Mouse (Mus musculus) ES-Bruce4 (cell line): ENCODE data around the gene Ubl3. TPM values are rescaled to one million over a fixed set of nuclear protein-coding genes. Genes with fewer than 3 reads are reported as not detected.

Experiments
- H3K27ac ChIP-seq: 2 replicates; pipeline ENCODE4 v1.5.1; 2012; ENCODE audit warnings: low read length, inconsistent platforms; ENCODE audit not compliant: insufficient read depth
- H3K27me3 ChIP-seq: 2 replicates; pipeline ENCODE4 v1.6.1; 2012; ENCODE audit warnings: mild to moderate bottlenecking, low read length, inconsistent platforms; ENCODE audit not compliant: control insufficient read depth, poor library complexity, insufficient read depth, severe bottlenecking
- H3K36me3 ChIP-seq: 2 replicates; pipeline ENCODE4 v1.6.1; 2012; ENCODE audit warnings: inconsistent platforms, mild to moderate bottlenecking, low read length, moderate library complexity; ENCODE audit not compliant: control insufficient read depth, poor library complexity, insufficient read depth, severe bottlenecking
- H3K4me1 ChIP-seq: one replicate; pipeline ENCODE4 v1.8.1; 2011; ENCODE audit warnings: low read length; ENCODE audit not compliant: control insufficient read depth, insufficient read depth
- H3K4me3 ChIP-seq: 2 replicates; pipeline ENCODE4 v1.5.1; 2011; ENCODE audit warnings: low read depth, mild to moderate bottlenecking, low read length
- H3K9ac ChIP-seq: 2 replicates; pipeline ENCODE4 v1.6.1; 2012; ENCODE audit warnings: low read depth, mild to moderate bottlenecking, inconsistent platforms; ENCODE audit not compliant: poor library complexity, severe bottlenecking
- H3K9me3 ChIP-seq: replicated peaks from 2 replicates; pipeline ENCODE4 v1.6.1; 2012; ENCODE audit warnings: mild to moderate bottlenecking, low read length, inconsistent platforms; ENCODE audit not compliant: control insufficient read depth, poor library complexity, insufficient read depth, severe bottlenecking
- CTCF ChIP-seq: IDR thresholded peaks from one replicate; pipeline ENCODE4 v1.8.1; 2011; ENCODE audit warnings: low read depth, low read length
- EP300 ChIP-seq: IDR thresholded peaks from 2 replicates; pipeline ENCODE4 v1.6.1; 2011; ENCODE audit warnings: low read depth, low read length; ENCODE audit not compliant: insufficient read depth
- POLR2A ChIP-seq: IDR thresholded peaks from one replicate; pipeline ENCODE4 v1.8.1; 2011; ENCODE audit warnings: low read length; ENCODE audit not compliant: insufficient read depth
- polyA plus RNA-seq: library from polyadenylated mRNA; stranded (reverse); fragments of >200 nt; gene quantifications from 2 replicates; pipeline ENCODE4 v1.2.4, GENCODE M21; 2011; ENCODE audit warnings: low read depth; ENCODE audit not compliant: missing spikeins, insufficient read depth, insufficient read length

Ubl3 gene
- polyA plus RNA-seq, 1 experiment = 55.8 TPM

DNA sequence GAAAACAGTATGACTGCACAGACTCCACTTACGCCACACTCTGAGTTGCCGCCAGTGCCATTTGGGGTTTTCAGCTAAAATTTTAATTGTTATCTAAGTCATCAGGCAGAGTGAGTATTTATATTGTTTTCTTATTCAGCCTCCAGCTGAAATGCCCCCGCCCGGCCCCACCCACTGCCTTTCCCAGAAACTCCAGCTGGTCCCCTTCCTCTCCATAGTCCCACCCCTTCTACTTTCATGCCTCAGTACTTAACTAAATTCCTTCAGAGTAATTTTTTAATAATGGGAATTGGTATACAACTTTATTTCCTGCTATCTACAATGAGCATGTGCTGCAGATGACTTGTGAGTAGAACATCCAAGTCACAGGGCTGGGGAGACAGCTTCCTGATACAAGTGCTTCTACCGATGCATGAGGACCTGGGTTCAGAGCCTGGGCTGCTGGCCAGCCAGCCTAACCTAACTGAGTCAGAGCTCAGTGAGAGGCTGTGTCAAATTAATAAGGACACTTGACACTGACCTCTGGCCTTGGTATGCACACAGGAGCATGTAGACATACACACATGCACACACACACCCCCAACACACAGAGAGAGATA, 40.4 kb downstream of the Ubl3 start:
- peaks cover 18% of the 10 kb centered on the region for H3K4me1 ChIP-seq
- H3K27ac ChIP-seq = peak overlapping the region; percentile 65
- TF ChIP-seq POLR2A (no peak), EP300 (no peak), CTCF (no peak)
- H3K4me3 ChIP-seq = no peak overlapping the region
- no peak overlapping the region for H3K9ac ChIP-seq
- H3K9me3 ChIP-seq = no peaks in the 10 kb centered on the region
- peaks cover 4% of the 10 kb centered on the region; the same call in 1 of the 2 replicates for H3K36me3 ChIP-seq
- H3K27me3 ChIP-seq = no peaks in the 10 kb centered on the region

- no peaks in the 10 kb centered on the region for H3K27me3 ChIP-seq
- peaks cover 20% of the 10 kb centered on the region for H3K4me1 ChIP-seq
- H3K36me3 ChIP-seq = peaks cover 15% of the 10 kb centered on the region
- H3K9me3 ChIP-seq = no peaks in the 10 kb centered on the region
- no peak overlapping the region for H3K4me3 ChIP-seq
- H3K9ac ChIP-seq = no peak overlapping the region
- no peak overlapping the region for H3K27ac ChIP-seq
- TF ChIP-seq CTCF = no peak
- TF ChIP-seq EP300 = no peak
- TF ChIP-seq POLR2A = no peak
These were observed 42.3 kb downstream of the Ubl3 start for GRCm38 (mm10) chr5:148510265-148510664.

DNA sequence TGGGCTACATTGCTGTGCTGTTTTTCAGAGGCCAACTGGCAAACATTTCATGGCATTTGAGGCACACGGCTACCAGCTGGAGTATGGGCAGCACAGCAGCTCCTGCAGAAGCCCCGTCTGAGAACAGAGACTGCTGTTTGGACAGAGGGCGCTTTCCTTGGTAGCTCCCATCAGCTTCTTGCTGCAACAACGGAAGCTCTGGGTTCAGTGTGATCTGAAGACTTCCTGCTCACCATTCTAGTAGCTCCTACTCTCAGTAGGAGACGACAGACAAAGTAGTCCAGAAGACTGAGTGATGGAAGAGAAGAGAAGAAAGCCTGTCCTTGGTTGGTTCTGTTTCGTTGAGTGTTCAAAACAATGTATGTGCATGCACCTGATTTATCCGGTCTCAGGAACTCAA, 42.9 kb downstream of the Ubl3 start:
- Histone ChIP-seq H3K27me3 (no peaks in the 10 kb centered on the region), H3K4me3 (no peak overlapping the region), H3K9me3 (no peaks in the 10 kb centered on the region), H3K4me1 (peaks cover 18% of the 10 kb centered on the region), H3K36me3 (peaks cover 17% of the 10 kb centered on the region), H3K9ac (no peak overlapping the region), H3K27ac (peak overlapping the region; percentile 48)
- TF ChIP-seq POLR2A = no peak
- no peak for TF ChIP-seq CTCF
- TF ChIP-seq EP300 = no peak

DNA sequence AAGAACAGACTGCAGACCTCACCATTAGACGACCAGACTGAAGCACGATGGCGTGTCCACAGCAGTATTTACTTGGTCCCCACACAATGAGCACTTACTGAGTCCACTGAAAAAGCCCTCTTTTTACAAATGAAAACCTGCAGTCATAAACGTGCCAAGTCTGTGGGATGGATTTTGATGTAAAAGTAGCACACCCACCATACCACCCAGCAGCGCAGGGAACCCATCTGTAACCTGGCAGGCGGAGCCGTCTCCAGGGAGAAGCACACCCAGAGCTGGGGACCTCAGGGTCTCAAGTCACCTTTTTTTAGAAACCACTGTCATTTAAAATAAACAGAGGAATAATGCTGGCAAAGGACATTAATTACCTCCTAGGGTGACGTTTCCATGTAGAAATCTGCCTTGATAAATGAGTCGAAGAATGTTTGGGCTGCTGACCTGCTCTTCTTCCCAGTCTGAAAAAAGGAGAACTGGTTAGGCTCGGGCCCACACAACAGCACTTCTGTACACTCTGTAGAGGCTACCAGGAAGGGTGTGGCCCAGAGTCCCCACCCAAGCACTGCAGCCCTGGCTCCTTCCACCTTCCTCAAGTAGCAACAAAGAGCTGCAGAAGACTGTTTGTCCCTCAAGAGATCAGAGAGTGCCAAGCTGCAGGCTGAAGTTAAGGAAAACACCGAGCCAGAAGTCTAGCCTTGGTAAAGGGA, 43.5 kb downstream of the Ubl3 start:
- Histone ChIP-seq H3K4me3 (no peak overlapping the region), H3K36me3 (peaks cover 17% of the 10 kb centered on the region), H3K27me3 (no peaks in the 10 kb centered on the region), H3K27ac (peak overlapping the region; percentile 78), H3K9ac (no peak overlapping the region), H3K4me1 (peaks cover 18% of the 10 kb centered on the region), H3K9me3 (no peaks in the 10 kb centered on the region)
- 0 out of 2 replicates have a peak, but pooled peaks have one; percentile 14 for TF ChIP-seq EP300
- no peak for TF ChIP-seq CTCF
- no peak for TF ChIP-seq POLR2A

DNA sequence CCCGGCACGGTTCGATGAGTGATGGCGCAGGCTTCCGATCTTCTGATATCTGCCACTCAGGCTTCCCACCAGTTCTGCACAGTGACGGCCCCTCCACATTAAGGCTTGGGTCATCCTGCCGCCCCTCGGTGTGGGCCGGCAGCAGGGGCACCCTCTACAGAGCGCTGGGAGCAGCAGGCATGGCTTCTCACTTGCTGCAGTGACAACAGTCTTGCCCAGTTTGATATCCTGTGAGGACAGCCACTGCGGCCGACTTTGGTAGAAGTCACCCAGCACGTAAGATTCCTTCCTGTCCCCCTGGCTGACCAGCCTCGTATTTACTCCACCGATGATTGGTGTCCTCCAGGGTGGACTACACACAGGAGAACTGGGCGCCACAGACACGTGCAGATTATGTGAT, 47.2 kb downstream of the Ubl3 start:
- no peaks in the 10 kb centered on the region for H3K27me3 ChIP-seq
- TF ChIP-seq EP300 (no peak), POLR2A (no peak), CTCF (no peak)
- H3K9ac ChIP-seq = no peak overlapping the region
- no peak overlapping the region for H3K27ac ChIP-seq
- peaks cover 14% of the 10 kb centered on the region for H3K4me1 ChIP-seq
- H3K36me3 ChIP-seq = peaks cover 17% of the 10 kb centered on the region
- no peaks in the 10 kb centered on the region for H3K9me3 ChIP-seq
- H3K4me3 ChIP-seq = no peak overlapping the region

DNA sequence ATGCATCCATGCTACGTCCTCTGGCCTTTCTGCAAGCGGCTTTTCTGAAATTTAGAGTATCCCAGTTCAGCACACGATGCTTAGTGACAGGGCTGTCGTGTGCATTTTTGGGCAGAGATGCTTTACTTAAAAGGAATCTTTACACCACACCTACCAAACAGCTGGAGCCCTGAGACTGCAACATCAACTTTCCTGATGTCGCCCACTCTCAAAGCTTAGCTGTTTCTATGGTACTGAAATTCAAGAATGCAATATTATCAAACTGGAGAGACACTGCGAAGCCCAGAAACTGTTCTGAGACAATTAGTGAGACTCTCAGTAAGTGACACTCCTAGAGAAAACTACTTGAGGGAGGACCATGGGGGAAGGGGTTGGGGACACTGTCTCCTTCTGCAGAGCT, 50.4 kb downstream of the Ubl3 start:
- no peak overlapping the region for H3K9ac ChIP-seq
- H3K27ac ChIP-seq = no peak overlapping the region
- TF ChIP-seq CTCF (no peak), POLR2A (no peak), EP300 (no peak)
- H3K36me3 ChIP-seq = peaks cover 13% of the 10 kb centered on the region
- no peaks in the 10 kb centered on the region for H3K9me3 ChIP-seq
- H3K4me1 ChIP-seq = peaks cover 2% of the 10 kb centered on the region
- no peaks in the 10 kb centered on the region for H3K27me3 ChIP-seq
- no peak overlapping the region for H3K4me3 ChIP-seq
